Comparison of ENCODE assay signal across 13 mouse cellular contexts in the genomic region with DNA sequence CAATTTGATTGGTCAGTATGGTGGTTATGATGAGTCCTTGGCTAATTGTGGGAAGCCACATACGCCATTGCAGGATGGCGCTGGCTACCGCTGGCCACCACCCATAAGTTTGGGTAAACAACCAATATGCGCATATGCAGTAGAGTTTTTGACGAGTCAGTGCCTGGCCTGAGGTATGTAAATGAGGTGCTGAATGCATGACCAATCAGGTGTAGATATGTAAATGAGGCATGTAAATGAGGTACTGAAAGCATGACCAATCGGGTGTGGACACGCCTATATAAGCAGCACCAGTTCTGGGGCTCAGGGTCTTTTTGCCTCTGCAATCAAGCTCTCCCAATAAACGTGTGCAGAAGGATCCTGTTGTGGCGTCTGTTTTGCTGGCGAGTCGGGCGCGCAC. TPM values are rescaled to one million over a fixed set of nuclear protein-coding genes. Genes with fewer than 3 reads are reported as not detected.
"Had no signal": no experiment of that assay in that cellular context is flagged by ENCODE, and none has a peak within 500 bp of the region (broad histone marks: within the 10 kb centered on the region; RNA-seq: fewer than 3 reads in every experiment).

No protein-coding gene starts in this region.

RNA-seq across cellular contexts. Expression of a gene that starts 55.5 kb away (rescaled TPM):
- polyA plus RNA-seq: kidney, adult 2 months; large intestine, adult 2 months; limb, embryonic 10.5 days; liver, embryonic 12.5 days; liver, embryonic 16.5 days; lung, postnatal 0 days; macrophage; midbrain, embryonic 10.5 days; midbrain, embryonic 13.5 days; midbrain, embryonic 16.5 days; myocyte; neural tube, embryonic 15.5 days; thymus, postnatal 0 days had no signal
